Mouse (Mus musculus): ENCODE data around the gene Cdk5rap3.

DNA sequence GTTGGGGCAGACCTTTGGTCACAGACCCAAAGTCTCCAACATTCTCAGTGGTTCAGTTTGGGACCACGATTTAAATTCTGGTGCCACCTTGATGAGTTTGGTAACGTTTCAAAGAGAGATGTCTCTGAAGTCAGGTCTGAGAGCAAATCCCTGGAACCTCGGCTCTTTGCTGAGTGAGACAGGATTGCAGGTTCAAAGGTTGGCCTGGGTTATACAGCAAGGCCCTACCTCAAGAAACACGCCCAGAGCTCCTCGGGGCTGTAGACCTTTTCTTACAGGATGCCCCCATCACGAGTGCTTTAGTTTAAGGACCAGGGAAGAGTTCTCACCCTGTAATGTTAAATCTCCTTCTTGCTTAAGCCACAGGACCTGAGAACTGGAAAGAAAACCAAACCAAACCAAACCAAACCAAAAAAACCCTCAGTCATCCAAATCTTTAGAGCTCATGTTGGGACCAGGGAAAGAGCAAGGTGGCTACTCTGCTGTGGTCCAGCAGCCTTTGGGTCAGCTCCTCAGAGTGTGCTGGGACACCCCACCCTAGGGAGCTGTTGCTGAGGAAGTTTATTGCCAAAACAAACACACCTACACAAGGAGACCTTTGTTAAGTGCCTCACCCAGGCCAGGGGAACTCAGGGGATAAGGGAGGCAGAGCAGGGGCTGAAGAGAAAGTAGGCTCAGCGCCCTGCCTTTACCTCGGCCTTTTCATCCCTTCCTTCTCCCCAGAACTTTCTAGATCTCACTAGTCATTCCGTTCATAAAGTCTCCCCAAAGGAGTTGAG lies 19.8 kb upstream of the Cdk5rap3 start:
- TF ChIP-seq CTCF (IDR thresholded peaks at IDR 0.05; ENCODE audit: borderline replicate concordance, control insufficient read depth, extremely low read depth, insufficient read depth, low read length, poor library complexity) (no peak), POLR2A (IDR thresholded peaks at IDR 0.05; ENCODE audit: control insufficient read depth, extremely low read depth, insufficient read depth, low read length, poor library complexity) (no peak)
